Mouse (Mus musculus) CH12.LX (cell line): ENCODE measurements around the gene Pla2r1. TPM values are rescaled to one million over a fixed set of nuclear protein-coding genes. Genes with fewer than 3 reads are reported as not detected.

ENCODE experiments used
- DNase-seq: peaks from one replicate; pipeline ENCODE4 v3.0.0-alpha.2; 2013; ENCODE audit errors: extremely low read depth
- H3K27ac ChIP-seq: 2 replicates; pipeline ENCODE4 v1.5.1; 2012; ENCODE audit warnings: low read depth, mild to moderate bottlenecking, control low read depth, moderate library complexity; ENCODE audit not compliant: insufficient read depth
- H3K27me3 ChIP-seq: replicated peaks from 2 replicates; pipeline ENCODE3; 2012; ENCODE audit warnings: inconsistent platforms
- H3K36me3 ChIP-seq, 2 experiments: replicated peaks in 1 of 2; 2 replicates each; pipeline versions ENCODE3 to v1.6.1; 2012; ENCODE audit warnings: inconsistent platforms in 1 of 2, low read length in 1 of 2, mild to moderate bottlenecking in 1 of 2, mixed read lengths in 1 of 2, moderate library complexity in 1 of 2; ENCODE audit not compliant: control insufficient read depth in 1 of 2, insufficient read depth in 1 of 2
- H3K4me1 ChIP-seq, 2 experiments: 2 replicates each; pipeline ENCODE4 v1.6.1; 2012; ENCODE audit warnings: inconsistent platforms in 1 of 2, moderate library complexity in 1 of 2; ENCODE audit not compliant: insufficient read depth in 2 of 2, control insufficient read depth in 1 of 2
- H3K4me2 ChIP-seq: 2 replicates; pipeline ENCODE4 v1.6.1; 2012; ENCODE audit warnings: low read depth, mild to moderate bottlenecking, control low read depth; ENCODE audit not compliant: poor library complexity, insufficient read depth, severe bottlenecking
- H3K4me3 ChIP-seq, 3 experiments: fragments of 150-350 bp in 1 of 3; sonication (generic) in 1 of 3; replicated peaks in 1 of 3; 2 replicates each; pipeline versions ENCODE3 to v1.5.1; 2011 to 2012; ENCODE audit warnings: low read depth in 2 of 3, low read length in 2 of 3, mild to moderate bottlenecking in 2 of 3, moderate library complexity in 2 of 3, control low read depth in 1 of 3, improper control_type of control experiment in 1 of 3, inconsistent platforms in 1 of 3, mixed read lengths in 1 of 3; ENCODE audit not compliant: poor library complexity in 1 of 3
- H3K79me2 ChIP-seq: replicated peaks from 2 replicates; pipeline ENCODE4 v1.6.1; 2012; ENCODE audit warnings: mild to moderate bottlenecking, moderate library complexity; ENCODE audit not compliant: control insufficient read depth, poor library complexity, insufficient read depth, severe bottlenecking; ENCODE audit errors: extremely low read depth
- H3K9ac ChIP-seq: 2 replicates; pipeline ENCODE4 v1.6.1; 2012; ENCODE audit warnings: low read depth, mild to moderate bottlenecking, control low read depth, moderate library complexity; ENCODE audit not compliant: insufficient read depth
- H3K9me3 ChIP-seq: replicated peaks from 2 replicates; pipeline ENCODE3; 2012; ENCODE audit warnings: low read length, inconsistent platforms, mixed read lengths
- BHLHE40 ChIP-seq: IDR thresholded peaks from 2 replicates; pipeline ENCODE4 v1.6.1; 2011; ENCODE audit warnings: mild to moderate bottlenecking, low read depth, low read length, improper control_type of control experiment
- CHD1 ChIP-seq: IDR thresholded peaks from 2 replicates; pipeline ENCODE4 v1.6.1; 2012; ENCODE audit warnings: low read depth, low read length, improper control_type of control experiment, inconsistent platforms
- CHD2 ChIP-seq: IDR thresholded peaks from 2 replicates; pipeline ENCODE4 v1.6.1; 2011; ENCODE audit warnings: low read length, improper control_type of control experiment
- CTCF ChIP-seq, 2 experiments: IDR thresholded peaks in 1 of 2; conservative IDR thresholded peaks in 1 of 2; 2 replicates each; pipeline ENCODE4 v1.5.1; 2011 to 2012; ENCODE audit warnings: low read depth in 2 of 2, low read length in 2 of 2, improper control_type of control experiment in 1 of 2, inconsistent platforms in 1 of 2, mild to moderate bottlenecking in 1 of 2, moderate library complexity in 1 of 2
- E2F4 ChIP-seq: IDR thresholded peaks from 2 replicates; pipeline ENCODE4 v1.6.1; 2011; ENCODE audit warnings: low read depth, low read length, improper control_type of control experiment; ENCODE audit not compliant: insufficient replicate concordance
- EP300 ChIP-seq: IDR thresholded peaks from 2 replicates; pipeline ENCODE4 v1.6.1; 2011; ENCODE audit warnings: low read length, improper control_type of control experiment
- ETS1 ChIP-seq: conservative IDR thresholded peaks from 2 replicates; pipeline ENCODE4 v1.6.1; 2012; ENCODE audit warnings: low read depth, mild to moderate bottlenecking, inconsistent platforms, low read length, improper control_type of control experiment, moderate library complexity
- HCFC1 ChIP-seq: IDR thresholded peaks from 2 replicates; pipeline ENCODE4 v1.6.1; 2012; ENCODE audit warnings: low read depth, mild to moderate bottlenecking, inconsistent platforms, low read length, improper control_type of control experiment
- JUN ChIP-seq: IDR thresholded peaks from 2 replicates; pipeline ENCODE4 v1.6.1; 2011; ENCODE audit warnings: low read depth, mild to moderate bottlenecking, low read length, improper control_type of control experiment, moderate library complexity; ENCODE audit not compliant: insufficient read depth
- JUND ChIP-seq: conservative IDR thresholded peaks from 2 replicates; pipeline ENCODE4 v1.6.1; 2011; ENCODE audit warnings: low read depth, low read length, improper control_type of control experiment
- KAT2A ChIP-seq: IDR thresholded peaks from 2 replicates; pipeline ENCODE4 v1.6.1; 2012; ENCODE audit warnings: low read length, improper control_type of control experiment, inconsistent platforms; ENCODE audit not compliant: insufficient replicate concordance
- MAFK ChIP-seq: IDR thresholded peaks from 2 replicates; pipeline ENCODE4 v1.6.1; 2011; ENCODE audit warnings: low read length, improper control_type of control experiment; ENCODE audit not compliant: insufficient replicate concordance
- MAX ChIP-seq: IDR thresholded peaks from 2 replicates; pipeline ENCODE4 v1.6.1; 2011; ENCODE audit warnings: low read length, improper control_type of control experiment
- NELFE ChIP-seq: IDR thresholded peaks from 2 replicates; pipeline ENCODE4 v1.6.1; 2011; ENCODE audit warnings: low read depth, low read length, improper control_type of control experiment
- POLR2A ChIP-seq: IDR thresholded peaks from 2 replicates; pipeline ENCODE4 v1.6.1; 2011; ENCODE audit warnings: low read depth, mild to moderate bottlenecking, improper control_type of control experiment, low read length
- SIN3A ChIP-seq: IDR thresholded peaks from 2 replicates; pipeline ENCODE4 v1.6.1; 2012; ENCODE audit warnings: low read length, improper control_type of control experiment, inconsistent platforms
- USF1 ChIP-seq: IDR thresholded peaks from 2 replicates; pipeline ENCODE4 v1.6.1; 2014; ENCODE audit warnings: low read depth, mild to moderate bottlenecking, inconsistent platforms, low read length, improper control_type of control experiment
- USF2 ChIP-seq: conservative IDR thresholded peaks from 2 replicates; pipeline ENCODE4 v1.6.1; 2011; ENCODE audit warnings: low read depth, low read length, improper control_type of control experiment
- ZKSCAN1 ChIP-seq: IDR thresholded peaks from 2 replicates; pipeline ENCODE4 v1.6.1; 2012; ENCODE audit warnings: low read depth, inconsistent platforms, low read length, improper control_type of control experiment, borderline replicate concordance
- ZNF384 ChIP-seq: IDR thresholded peaks from 2 replicates; pipeline ENCODE4 v1.6.1; 2012; ENCODE audit warnings: low read depth, low read length, improper control_type of control experiment, inconsistent platforms
- dilution Hi-C: fragments of 300-500 bp; cut with MboI; formaldehyde crosslinking; loops from 2 replicates; pipeline ENCODE4 v1.14.3; 2020; ENCODE audit warnings: low sequenced_read_pairs; ENCODE audit not compliant: extremely low pct_unique_long_range_greater_than_20kb, extremely low pct_ligation_motif_present
- in situ Hi-C: fragments of 300-500 bp; cut with MboI; formaldehyde crosslinking; loops from 3 replicates; pipeline ENCODE4 v1.14.3; 2019; ENCODE audit warnings: low sequenced_read_pairs, low pct_ligation_motif_present, low pct_unique_long_range_greater_than_20kb, mixed read lengths
- polyA plus RNA-seq: library from polyadenylated mRNA; unstranded; fragments of >175 nt; gene quantifications from 2 replicates; pipeline ENCODE4 v1.2.1, GENCODE M21; 2012; ENCODE audit warnings: low read depth; ENCODE audit not compliant: insufficient read length
- total RNA-seq, 2 experiments: library from RNA; depleted of rRNA; stranded (reverse); fragments of 300-350 nt in 1 of 2; fragments of >200 nt in 1 of 2; gene quantifications; 2 replicates each; pipeline ENCODE4 v1.2.3; 2012 to 2014

Pla2r1 gene
- total and polyA plus RNA-seq, 3 experiments, result not detected

DNA sequence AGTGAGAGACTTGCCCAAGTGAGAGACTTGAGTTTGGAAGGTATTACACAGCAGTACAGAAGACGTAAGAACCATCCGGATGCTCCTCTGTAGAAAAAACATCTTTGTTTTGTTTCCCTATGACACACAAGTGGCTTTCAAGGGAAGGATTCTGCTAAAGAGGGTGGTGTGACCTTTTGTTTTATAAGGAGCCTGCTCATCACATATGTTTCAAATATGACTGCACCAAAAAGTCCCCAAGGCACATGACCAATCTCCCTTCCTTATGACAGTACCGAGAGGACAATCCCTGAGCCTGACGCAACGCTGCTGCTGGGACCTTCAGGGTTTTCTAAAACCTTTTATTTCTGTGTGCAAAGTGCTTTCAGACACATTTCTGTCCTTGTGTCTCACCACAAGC, 182.9 kb downstream of the Pla2r1 start (continued):
- TF ChIP-seq JUND (0 out of 2 replicates have a peak, but pooled peaks have one; percentile 15), E2F4 (no peak), CTCF (conservative IDR thresholded peaks at IDR 0.05 in 1 of 2, IDR thresholded peaks at IDR 0.05 in 1 of 2; ENCODE audit: low read depth in 2 of 2, low read length in 2 of 2) (no peak), POLR2A (no peak), ZKSCAN1 (no peak), ETS1 (peak; percentile 96), CHD2 (no peak), BHLHE40 (peak; percentile 95), MAFK (no peak)

- Histone ChIP-seq H3K79me2 (no peaks in the 10 kb centered on the region), H3K4me1 (peaks cover 45 to 81% of the 10 kb centered on the region in 2 experiments), H3K9me3 (no peaks in the 10 kb centered on the region), H3K4me3 (no peak overlapping the region), H3K27me3 (no peaks in the 10 kb centered on the region), H3K4me2 (peak overlapping the region; percentile 86), H3K36me3 (peaks cover 27 to 55% of the 10 kb centered on the region in 2 experiments), H3K9ac (0 out of 2 replicates have a peak overlapping the region, but pooled peaks have one; percentile 13), H3K27ac (peak overlapping the region; percentile 54; the same call in 1 of the 2 replicates)
- TF ChIP-seq ZNF384, result peak; percentile 41; the same call in 1 of the 2 replicates
- no peak for TF ChIP-seq JUND
- TF ChIP-seq NELFE, result no peak
- no peak for TF ChIP-seq CHD1
- DNase-seq, result no peak
- dilution Hi-C loops, result no loop called here
- in situ Hi-C loops, result no loop called here
Observed at GRCm38 (mm10) chr2:60369454-60369853, 183.7 kb downstream of the Pla2r1 start.

- in situ Hi-C loops, result no loop called here
- no peak for TF ChIP-seq MAX
- TF ChIP-seq E2F4, result no peak
- TF ChIP-seq USF2, result no peak
- no peak for TF ChIP-seq KAT2A
- TF ChIP-seq ETS1, result no peak
- no peak for TF ChIP-seq EP300
- no peak for TF ChIP-seq CHD2
- TF ChIP-seq SIN3A, result no peak
- no peak for TF ChIP-seq USF1
- TF ChIP-seq HCFC1, result no peak
- no peak for TF ChIP-seq JUN
- TF ChIP-seq CHD1, result no peak
- TF ChIP-seq MAFK, result no peak
- Histone ChIP-seq H3K27me3 (no peaks in the 10 kb centered on the region), H3K4me1 (peaks cover 53 to 93% of the 10 kb centered on the region in 2 experiments), H3K9ac (no peak overlapping the region), H3K4me3 (no peak overlapping the region), H3K36me3 (peaks cover 25 to 50% of the 10 kb centered on the region in 2 experiments), H3K79me2 (no peaks in the 10 kb centered on the region), H3K9me3 (no peaks in the 10 kb centered on the region), H3K27ac (no peak overlapping the region), H3K4me2 (no peak overlapping the region)
- DNase-seq, result no peak
- dilution Hi-C loops, result no loop called here
Observed at GRCm38 (mm10) chr2:60367871-60368270, 185.2 kb downstream of the Pla2r1 start.

Other genes starting within 250 kb of the Pla2r1 start
- 18.8 and 32.2 TPM in 2 replicates for gene Ly75, start 170.0 kb downstream of the Pla2r1 start, total RNA-seq (2012; rRNA removed)
- 13.8 and 14.5 TPM in 2 replicates for gene Ly75, start 170.0 kb downstream of the Pla2r1 start, total RNA-seq (2014; rRNA removed)
- gene Ly75, start 170.0 kb downstream of the Pla2r1 start, polyA plus RNA-seq, result 10.1 and 10.6 TPM in 2 replicates
- not detected in 2 replicates for gene Itgb6, start 169.3 kb upstream of the Pla2r1 start, total RNA-seq (2012; rRNA removed)
- gene Itgb6, start 169.3 kb upstream of the Pla2r1 start, total RNA-seq (2014; rRNA removed), result not detected in 2 replicates
- gene Itgb6, start 169.3 kb upstream of the Pla2r1 start, polyA plus RNA-seq, result not detected in 2 replicates